Mouse (Mus musculus) bone marrow, adult 2 months (tissue): ENCODE results near the gene 4833439L19Rik.

ENCODE experiments used
- CTCF ChIP-seq: fragments of 200-500 bp; IDR thresholded peaks from 2 replicates; pipeline ENCODE4 v1.5.1; 2011; ENCODE audit warnings: low read length, control low read depth; ENCODE audit not compliant: control insufficient read depth, insufficient read depth
- POLR2A ChIP-seq: fragments of 200-500 bp; IDR thresholded peaks from 2 replicates; pipeline ENCODE4 v1.6.1; 2011; ENCODE audit warnings: low read depth, mild to moderate bottlenecking, control low read depth, low read length, borderline replicate concordance; ENCODE audit not compliant: control insufficient read depth

DNA sequence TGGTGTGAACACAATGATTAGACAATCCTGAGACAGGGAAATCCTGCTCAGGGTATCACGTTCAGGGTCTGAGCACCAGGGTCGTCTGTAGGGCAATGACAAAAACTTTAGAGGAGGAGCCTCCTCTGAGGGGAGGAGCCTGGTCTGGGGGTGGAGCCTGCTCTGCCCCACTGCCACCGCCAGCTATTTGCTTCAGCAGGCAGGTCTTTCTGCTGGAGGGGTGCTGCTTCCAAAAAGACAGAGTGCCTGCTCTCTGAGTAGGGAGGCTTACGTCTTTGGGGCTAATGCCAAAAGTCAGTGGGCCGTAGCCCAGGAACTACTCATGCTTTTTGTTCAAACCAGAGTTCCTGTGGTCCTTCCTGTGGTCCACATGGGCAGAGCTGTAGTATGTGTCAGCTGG lies 3.1 kb upstream of the 4833439L19Rik start:
- TF ChIP-seq CTCF (no peak), POLR2A (no peak)
